Mouse (Mus musculus): ENCODE results near the gene Aldh4a1. TPM values are rescaled to one million over a fixed set of nuclear protein-coding genes. Genes with fewer than 3 reads are reported as not detected.

Gene Aldh4a1
- polyA plus RNA-seq, 1 experiment = 12.3 TPM

- Histone ChIP-seq H3K9me3 (no peaks in the 10 kb centered on the region), H3K27me3 (replicated peaks) (peaks cover 57% of the 10 kb centered on the region), H3K4me3 (replicated peaks) (no peak overlapping the region), H3K36me3 (replicated peaks; ENCODE audit: low read length) (no peaks in the 10 kb centered on the region), H3K4me1 (peaks cover 8% of the 10 kb centered on the region; the same call in 1 of the 2 replicates)
- TF ChIP-seq GATA1 (IDR thresholded peaks at IDR 0.05; ENCODE audit: borderline replicate concordance, low read length) (no peak), FLI1 (IDR thresholded peaks at IDR 0.05; ENCODE audit: low read length) (no peak)
Measured at GRCm38 (mm10) chr4:139693315-139693714, 70.6 kb downstream of the Aldh4a1 start.

- TF ChIP-seq GATA1 (IDR thresholded peaks at IDR 0.05; ENCODE audit: borderline replicate concordance, low read length) (no peak), FLI1 (IDR thresholded peaks at IDR 0.05; ENCODE audit: low read length) (no peak)
- peaks cover 57% of the 10 kb centered on the region for H3K27me3 ChIP-seq (replicated peaks)
- H3K4me3 ChIP-seq (replicated peaks) = no peak overlapping the region
- no peaks in the 10 kb centered on the region for H3K36me3 ChIP-seq (replicated peaks; ENCODE audit: low read length)
- H3K9me3 ChIP-seq = no peaks in the 10 kb centered on the region
- no peaks in the 10 kb centered on the region for H3K4me1 ChIP-seq
Measured at GRCm38 (mm10) chr4:139697755-139698154, 75.1 kb downstream of the Aldh4a1 start.

- no peaks in the 10 kb centered on the region for H3K9me3 ChIP-seq
Measured at GRCm38 (mm10) chr4:139698602-139699001, 75.9 kb downstream of the Aldh4a1 start.

More at GRCm38 (mm10) chr4:139698602-139699001, 75.9 kb downstream of the Aldh4a1 start:
- H3K4me3 ChIP-seq (replicated peaks) = no peak overlapping the region
- TF ChIP-seq FLI1 (IDR thresholded peaks at IDR 0.05; ENCODE audit: low read length) (no peak), GATA1 (IDR thresholded peaks at IDR 0.05; ENCODE audit: borderline replicate concordance, low read length) (no peak)
- no peaks in the 10 kb centered on the region for H3K36me3 ChIP-seq (replicated peaks; ENCODE audit: low read length)
- no peaks in the 10 kb centered on the region for H3K4me1 ChIP-seq
- peaks cover 53% of the 10 kb centered on the region for H3K27me3 ChIP-seq (replicated peaks)

Other genes starting within 250 kb of the Aldh4a1 start
- gene Iffo2, start 92.3 kb upstream of the Aldh4a1 start, polyA plus RNA-seq (2012; ENCODE audit: insufficient read depth, low replicate concordance) = 0.63 and 1.8 TPM in 2 replicates
- gene Gm21969, start 19.7 kb upstream of the Aldh4a1 start, polyA plus RNA-seq (2012; ENCODE audit: insufficient read depth, low replicate concordance) = 0.03 TPM in 1 of 2 replicates, not detected in the other
- 0.48 TPM in 1 of 2 replicates, not detected in the other for gene Tas1r2, start 30.7 kb downstream of the Aldh4a1 start, polyA plus RNA-seq (2012; ENCODE audit: insufficient read depth, low replicate concordance)
- not detected in 2 replicates for gene Pax7, start 210.7 kb downstream of the Aldh4a1 start, polyA plus RNA-seq (2012; ENCODE audit: insufficient read depth, low replicate concordance)

Data from megakaryocyte, embryonic 14.5 days (primary cell).